Mouse (Mus musculus): Measurements from ENCODE around the gene Zdhhc9. TPM values are rescaled to one million over a fixed set of nuclear protein-coding genes. Genes with fewer than 3 reads are reported as not detected.

Zdhhc9 gene
- polyA plus RNA-seq, 1 experiment from 2014 or later = 11.3 TPM

GRCm38 (mm10) chrX:48139368-48140285 is 69.1 kb downstream of the Zdhhc9 start:
- Histone ChIP-seq H3K9me3 (no peaks in the 10 kb centered on the region), H3K4me3 (no peak overlapping the region), H3K36me3 (replicated peaks) (no peaks in the 10 kb centered on the region), H3K27me3 (replicated peaks) (no peaks in the 10 kb centered on the region), H3K27ac (peak overlapping the region; percentile 20; the same call in 1 of the 2 replicates), H3K9ac (no peak overlapping the region), H3K4me2 (no peak overlapping the region), H3K4me1 (peaks cover 9% of the 10 kb centered on the region)
- 34% methylated on average over 14 of the region's 14 CpGs for WGBS
- ATAC-seq (replicated peaks) = no peak

- H3K4me2 ChIP-seq = no peak overlapping the region
- H3K9me3 ChIP-seq = no peaks in the 10 kb centered on the region
- peak; percentile 55; the same call in 1 of the 2 replicates for ATAC-seq (replicated peaks)
- H3K9ac ChIP-seq = no peak overlapping the region
- peak overlapping the region; percentile 20; the same call in 1 of the 2 replicates for H3K27ac ChIP-seq
- 53% methylated on average over 7 of the region's 7 CpGs for WGBS
- no peak overlapping the region for H3K4me3 ChIP-seq
- H3K27me3 ChIP-seq (replicated peaks) = no peaks in the 10 kb centered on the region
- H3K36me3 ChIP-seq (replicated peaks) = no peaks in the 10 kb centered on the region
- peaks cover 9% of the 10 kb centered on the region for H3K4me1 ChIP-seq
Observed at GRCm38 (mm10) chrX:48138539-48139275, 70.0 kb downstream of the Zdhhc9 start.

GRCm38 (mm10) chrX:48138011-48138410 is 70.7 kb downstream of the Zdhhc9 start:
- Histone ChIP-seq H3K9ac (no peak overlapping the region), H3K4me1 (peaks cover 9% of the 10 kb centered on the region), H3K27me3 (replicated peaks) (no peaks in the 10 kb centered on the region), H3K4me2 (no peak overlapping the region), H3K9me3 (no peaks in the 10 kb centered on the region), H3K27ac (no peak overlapping the region), H3K36me3 (replicated peaks) (no peaks in the 10 kb centered on the region), H3K4me3 (no peak overlapping the region)
- 73% methylated on average over 6 of the region's 6 CpGs for WGBS
- no peak for ATAC-seq (replicated peaks)

GRCm38 (mm10) chrX:48136935-48137334 is 71.7 kb downstream of the Zdhhc9 start:
- peaks cover 9% of the 10 kb centered on the region for H3K4me1 ChIP-seq
- no peaks in the 10 kb centered on the region for H3K27me3 ChIP-seq (replicated peaks)
- no peaks in the 10 kb centered on the region for H3K36me3 ChIP-seq (replicated peaks)
- H3K9me3 ChIP-seq = no peaks in the 10 kb centered on the region
- no peak for ATAC-seq (replicated peaks)
- 84% methylated on average over 4 of the region's 4 CpGs for WGBS
- H3K9ac ChIP-seq = no peak overlapping the region
- H3K4me2 ChIP-seq = no peak overlapping the region
- no peak overlapping the region for H3K4me3 ChIP-seq
- H3K27ac ChIP-seq = no peak overlapping the region

GRCm38 (mm10) chrX:48129167-48129566 is 79.5 kb downstream of the Zdhhc9 start:
- 75% methylated on average over 1 of the region's 1 CpGs for WGBS
- Histone ChIP-seq H3K27me3 (replicated peaks) (no peaks in the 10 kb centered on the region), H3K27ac (no peak overlapping the region), H3K36me3 (replicated peaks) (no peaks in the 10 kb centered on the region), H3K4me3 (no peak overlapping the region), H3K4me1 (no peaks in the 10 kb centered on the region), H3K9ac (no peak overlapping the region), H3K4me2 (no peak overlapping the region), H3K9me3 (no peaks in the 10 kb centered on the region)
- no peak for ATAC-seq (replicated peaks)

GRCm38 (mm10) chrX:48127502-48128218 is 81.0 kb downstream of the Zdhhc9 start:
- no peaks in the 10 kb centered on the region for H3K27me3 ChIP-seq (replicated peaks)
- no peaks in the 10 kb centered on the region for H3K36me3 ChIP-seq (replicated peaks)
- 87% methylated on average over 6 of the region's 6 CpGs for WGBS
- no peak overlapping the region for H3K27ac ChIP-seq
- no peak overlapping the region for H3K9ac ChIP-seq
- H3K4me1 ChIP-seq = no peaks in the 10 kb centered on the region
- no peak overlapping the region for H3K4me2 ChIP-seq
- H3K9me3 ChIP-seq = no peaks in the 10 kb centered on the region
- no peak for ATAC-seq (replicated peaks)
- no peak overlapping the region for H3K4me3 ChIP-seq

- Histone ChIP-seq H3K9me3 (no peaks in the 10 kb centered on the region), H3K4me3 (no peak overlapping the region), H3K4me2 (no peak overlapping the region), H3K27ac (no peak overlapping the region), H3K36me3 (replicated peaks) (no peaks in the 10 kb centered on the region), H3K4me1 (no peaks in the 10 kb centered on the region), H3K9ac (no peak overlapping the region), H3K27me3 (replicated peaks) (no peaks in the 10 kb centered on the region)
- 61% methylated on average over 6 of the region's 6 CpGs for WGBS
- no peak for ATAC-seq (replicated peaks)
Observed at GRCm38 (mm10) chrX:48126903-48127476, 81.7 kb downstream of the Zdhhc9 start.

GRCm38 (mm10) chrX:48124132-48125071 is 84.3 kb downstream of the Zdhhc9 start:
- Histone ChIP-seq H3K27ac (no peak overlapping the region), H3K9ac (no peak overlapping the region), H3K4me2 (peak overlapping the region; percentile 16; the same call in 1 of the 2 replicates), H3K27me3 (replicated peaks) (no peaks in the 10 kb centered on the region), H3K9me3 (no peaks in the 10 kb centered on the region), H3K4me1 (no peaks in the 10 kb centered on the region), H3K4me3 (no peak overlapping the region), H3K36me3 (replicated peaks) (no peaks in the 10 kb centered on the region)
- ATAC-seq (replicated peaks) = no peak
- WGBS = 31% methylated on average over 17 of the region's 17 CpGs

Other genes starting within 250 kb of the Zdhhc9 start
- gene Apln, start 174.0 kb downstream of the Zdhhc9 start, polyA plus RNA-seq (2015; fragmentation: Nextera tagmentation; extraction: Ambion mirVana) = 3.5 and 4.3 TPM in 2 replicates
- gene Xpnpep2, start 100.2 kb downstream of the Zdhhc9 start, polyA plus RNA-seq (2015; fragmentation: Nextera tagmentation; extraction: Ambion mirVana) = 0.65 and 1.2 TPM in 2 replicates
- 0.83 and 1.2 TPM in 2 replicates for gene Sash3, start 62.4 kb downstream of the Zdhhc9 start, polyA plus RNA-seq (2015; fragmentation: Nextera tagmentation; extraction: Ambion mirVana)
- gene Utp14a, start 48.0 kb upstream of the Zdhhc9 start, polyA plus RNA-seq (2015; fragmentation: Nextera tagmentation; extraction: Ambion mirVana) = 13.3 and 16.0 TPM in 2 replicates
- 6.2 and 8.4 TPM in 2 replicates for gene Bcorl1, start 132.5 kb upstream of the Zdhhc9 start, polyA plus RNA-seq (2015; fragmentation: Nextera tagmentation; extraction: Ambion mirVana)